Mouse (Mus musculus): ENCODE measurements around the gene Plekhg6.
A peak's percentile ranks its signal among the peaks of the same experiment; 100 is the strongest.

Plekhg6 gene

DNA sequence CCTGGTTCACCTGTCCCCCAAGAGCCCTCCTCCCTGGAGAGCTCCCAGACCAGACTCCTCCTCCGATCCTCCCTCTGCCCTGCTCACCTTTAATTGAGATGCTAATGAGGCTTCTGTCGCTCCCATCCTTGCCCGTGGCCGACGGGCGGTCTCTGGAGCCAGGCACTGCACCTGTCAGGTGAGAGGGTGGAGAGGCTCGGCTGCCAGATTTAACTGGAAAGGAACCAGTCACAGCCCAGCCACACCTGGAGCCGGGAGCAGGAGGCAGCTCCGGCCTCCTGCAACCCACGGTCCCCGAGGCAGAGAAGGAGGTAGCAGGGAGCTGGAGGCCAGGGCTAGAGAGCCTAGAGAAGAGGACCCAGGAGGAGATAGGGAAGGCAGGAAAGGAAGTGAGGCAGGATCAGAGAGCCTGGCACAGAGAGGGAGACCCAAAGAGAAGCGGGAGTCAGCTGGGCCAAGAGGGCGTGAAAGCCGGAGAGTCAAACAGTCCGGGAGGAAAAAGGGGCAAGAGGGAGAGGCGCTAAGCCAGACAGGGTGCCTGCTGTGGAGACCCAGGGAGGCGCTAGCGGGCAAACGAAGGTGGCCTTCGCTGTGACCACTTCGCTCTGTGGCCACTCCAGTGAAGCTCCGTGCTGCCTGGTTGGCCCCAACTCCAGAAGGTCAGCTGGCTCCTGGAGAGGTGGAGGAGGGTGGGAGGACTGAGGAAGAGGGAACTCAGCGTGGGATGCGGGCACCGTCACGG, 59.3 kb downstream of the Plekhg6 start:
- peak; percentile 87 for DNase-seq

DNA sequence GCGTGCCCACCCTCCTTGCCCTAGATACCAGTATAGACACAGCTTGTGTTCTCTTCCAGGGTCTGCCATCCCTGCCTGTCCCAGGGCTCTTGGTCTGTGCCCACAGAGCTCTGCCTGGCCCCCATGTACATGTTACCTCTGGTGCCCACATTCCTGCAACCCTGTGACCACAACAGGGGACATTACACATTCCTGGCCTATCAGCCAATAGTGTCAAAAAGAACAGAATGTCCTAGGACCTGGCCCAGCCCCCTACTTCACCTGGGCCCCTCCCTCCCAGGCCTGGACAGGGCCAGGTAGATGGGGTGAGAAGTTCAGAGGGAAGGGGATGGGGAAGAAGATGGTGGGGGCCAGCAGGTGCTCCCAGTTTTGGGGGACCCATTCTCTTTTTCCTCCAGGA, 60.3 kb downstream of the Plekhg6 start, which contains the start of gene Scnn1a:
TSS of gene Scnn1a (plus strand) at position 337 of the 400 bp plus-strand sequence.
- peak; percentile 85 for DNase-seq

DNA sequence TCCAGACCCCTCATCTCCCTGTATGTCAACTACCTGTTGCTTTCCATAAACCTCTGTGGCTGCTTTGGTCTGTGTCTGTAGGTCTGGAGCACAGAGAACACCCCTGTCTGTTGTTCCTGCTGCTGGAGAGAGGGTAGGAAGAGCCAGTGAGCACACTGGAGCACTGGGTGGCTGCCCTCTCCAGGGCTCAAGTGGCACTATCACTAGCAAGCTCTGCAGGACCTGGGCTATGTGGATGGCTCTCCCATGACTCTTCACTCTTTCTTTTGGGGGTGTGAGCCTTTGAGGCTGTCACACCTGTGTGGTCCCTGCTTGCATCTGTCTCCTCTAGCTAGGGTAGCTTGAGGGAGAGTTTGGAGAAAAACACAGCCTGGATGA, 60.7 kb downstream of the Plekhg6 start:
- peak; percentile 46 for DNase-seq

DNA sequence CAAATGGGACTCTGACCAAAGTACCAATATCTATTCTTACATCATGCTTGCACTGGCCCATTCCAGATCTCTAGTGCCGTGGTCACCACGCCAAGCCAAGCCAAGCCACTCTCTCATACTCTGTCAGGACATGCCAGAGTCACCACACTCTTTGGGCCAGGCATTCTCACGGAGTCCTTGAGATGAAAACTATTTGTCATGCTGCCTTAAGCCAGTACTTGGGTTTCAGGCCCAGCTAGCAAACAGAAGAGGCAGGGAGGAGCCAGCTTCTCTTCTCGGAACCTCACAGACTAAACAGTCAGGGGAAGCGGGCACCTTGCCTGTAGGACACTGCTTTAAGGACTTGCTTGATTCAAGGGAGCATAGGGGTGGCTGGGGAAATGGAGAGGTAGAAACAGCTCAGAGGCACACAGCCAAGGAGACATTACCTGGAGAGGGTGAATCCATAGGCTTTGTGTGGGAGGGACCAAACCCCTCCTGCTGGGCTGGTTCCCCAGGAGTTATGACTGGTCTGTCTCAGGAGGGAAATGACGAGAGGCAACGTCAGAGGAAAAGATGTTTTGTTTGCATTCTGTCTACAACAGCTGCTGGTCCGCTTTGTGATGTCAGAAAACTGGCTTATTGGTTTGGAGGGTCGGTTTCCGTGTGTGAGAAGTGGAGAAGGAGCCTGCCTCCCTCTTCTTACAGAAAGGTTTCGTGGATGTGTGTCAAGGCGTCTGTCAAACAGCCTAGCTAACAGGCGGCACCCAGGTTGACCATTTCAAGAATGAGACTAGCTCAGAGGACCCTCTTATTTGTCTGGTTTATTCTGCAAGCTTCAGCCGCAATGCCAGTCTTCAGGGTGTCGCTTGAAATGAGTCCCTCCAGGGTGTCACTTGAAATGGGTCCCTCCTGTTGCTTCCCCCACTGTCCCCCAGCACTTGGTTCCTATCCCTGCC, 61.3 kb downstream of the Plekhg6 start:
- DNase-seq: peak; percentile 92

DNA sequence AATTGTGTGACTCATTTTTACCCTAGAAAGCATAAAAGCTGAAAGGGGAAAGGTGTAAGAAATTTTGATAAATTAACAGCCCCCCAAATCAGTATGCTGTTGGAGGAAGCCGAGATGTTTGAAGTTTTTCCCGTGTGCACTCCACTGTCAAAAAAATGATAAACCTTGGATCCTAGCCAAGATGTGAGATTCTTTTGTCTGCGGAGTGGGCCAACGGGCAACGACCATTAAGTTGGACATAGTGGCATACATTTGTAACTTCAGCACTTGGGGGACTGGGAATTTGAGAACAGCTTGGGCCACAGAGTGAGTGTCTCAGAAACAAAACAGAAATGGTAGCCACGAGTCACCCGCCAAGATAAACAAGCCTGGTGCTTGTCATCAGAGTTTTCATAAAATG, 63.5 kb downstream of the Plekhg6 start:
- DNase-seq: no peak

DNA sequence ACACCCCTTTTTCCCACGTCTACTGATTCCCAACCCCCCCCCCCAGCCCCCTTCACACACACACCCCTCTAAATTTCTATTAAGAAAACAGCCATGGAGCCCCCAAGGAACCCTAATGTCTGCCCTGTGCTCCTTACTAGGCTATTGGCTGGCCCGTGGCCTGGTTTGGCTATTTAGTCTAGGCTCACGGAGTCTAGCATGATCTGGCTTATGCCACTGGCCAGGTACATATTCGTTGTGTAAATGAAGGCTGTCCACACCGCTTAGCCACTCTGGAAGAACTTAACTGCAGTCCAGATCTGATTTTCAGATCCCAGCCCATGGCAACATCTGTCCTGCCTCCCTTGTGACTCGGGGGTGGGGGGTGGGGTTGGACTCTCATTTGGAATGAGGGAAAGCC, 65.8 kb downstream of the Plekhg6 start:
- DNase-seq: no peak

DNA sequence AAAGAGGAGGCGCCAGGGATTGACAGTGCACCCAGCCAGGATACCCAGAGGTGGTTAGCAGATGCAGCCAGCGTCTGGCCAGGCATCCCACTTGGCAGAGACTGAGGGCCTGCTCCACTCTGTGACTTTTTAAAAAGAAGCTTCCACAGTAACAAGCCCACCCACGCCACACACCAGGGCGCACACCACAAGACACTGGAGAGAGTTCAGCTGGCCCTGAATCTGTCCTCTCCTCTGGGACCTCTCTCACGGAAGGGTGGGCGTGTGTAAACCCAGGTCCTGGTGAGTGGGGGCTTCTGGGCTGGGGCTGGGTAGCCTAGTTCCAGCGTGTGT, 66.4 kb downstream of the Plekhg6 start:
- DNase-seq: no peak

DNA sequence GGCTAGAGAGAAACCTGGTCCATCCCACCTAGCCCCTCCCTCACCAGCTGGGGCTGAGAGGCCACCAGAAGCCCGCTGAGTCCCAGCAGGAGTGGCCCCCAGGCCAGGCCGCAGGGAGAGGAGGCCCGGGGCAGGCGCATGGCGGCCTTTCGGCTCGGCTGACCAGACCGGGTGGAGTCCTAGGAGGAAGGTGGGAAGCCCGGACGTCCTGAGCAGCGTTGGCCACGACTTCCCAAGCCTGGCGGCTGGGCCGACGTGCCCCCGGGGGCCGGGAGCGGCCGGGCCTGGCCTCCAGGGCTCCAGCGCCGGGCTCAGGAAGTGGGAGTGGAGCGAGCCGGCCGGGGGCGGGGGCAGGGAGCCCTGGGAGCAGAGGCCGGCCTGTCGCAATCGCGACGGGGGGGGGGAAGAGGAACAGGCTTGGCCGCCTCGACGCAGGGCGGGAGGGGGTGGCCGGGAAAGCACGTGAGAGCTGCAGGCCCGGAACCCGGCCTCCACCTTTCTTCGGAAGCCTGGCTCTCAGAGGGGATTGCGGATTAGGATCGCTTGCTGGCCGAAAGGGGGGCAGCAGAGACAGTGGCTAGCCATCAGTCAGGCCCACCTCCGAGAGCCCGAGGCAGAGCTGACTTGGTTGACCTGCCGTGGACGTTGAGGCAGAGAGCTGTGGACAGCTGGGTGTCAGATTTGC, 66.9 kb downstream of the Plekhg6 start, which contains the start of gene Ltbr:
TSS of gene Ltbr (minus strand) at position 340 of the 685 bp plus-strand sequence.
- DNase-seq: peak; percentile 94

Measured in lung, postnatal 36 days (tissue).